In genomic region chr8:70821992-70822391, GRCm38 (mm10) we compare ENCODE assay signal across 13 mouse cellular contexts. TPM values are rescaled to one million over a fixed set of nuclear protein-coding genes. Genes with fewer than 3 reads are reported as not detected.
DNase-seq lines count a peak whose midpoint lies in the region; ATAC-seq and TF ChIP-seq lines count a peak whose summit lies in the region.
"Had no signal": no experiment of that assay in that cellular context is flagged by ENCODE, and none has a peak within 500 bp of the region (broad histone marks: within the 10 kb centered on the region; RNA-seq: fewer than 3 reads in every experiment).

No protein-coding gene starts in this region.

- H3K4me3 ChIP-seq in hindbrain, embryonic 13.5 days, result no peak overlapping the region
- no peak overlapping the region for H3K4me3 ChIP-seq in hindbrain, embryonic 12.5 days
- no peak overlapping the region for H3K4me3 ChIP-seq in stomach, embryonic 16.5 days (replicated peaks; ENCODE audit: low read length)
- H3K4me3 ChIP-seq in stomach, postnatal 0 days (ENCODE audit: low read depth, low read length), result no peak overlapping the region
- no peak overlapping the region for H3K4me3 ChIP-seq in intestine, embryonic 16.5 days (ENCODE audit: low read length)
- H3K4me3 ChIP-seq: erythroblast, embryonic 14.5 days had no signal

- 0 out of 2 replicates have a peak, but pooled peaks have one; percentile 15 for ATAC-seq in hindbrain, embryonic 13.5 days (ENCODE audit: low FRiP score)
- ATAC-seq in hindbrain, embryonic 12.5 days (ENCODE audit: low FRiP score), result no peak
- no peak for ATAC-seq in stomach, embryonic 16.5 days (ENCODE audit: insufficient read depth, low FRiP score)
- no peak for ATAC-seq in stomach, postnatal 0 days (ENCODE audit: low FRiP score, low TSS enrichment)
- ATAC-seq in intestine, embryonic 16.5 days, result no peak

- TF ChIP-seq CTCF in stomach, postnatal 0 days (IDR thresholded peaks at IDR 0.05; ENCODE audit: low read depth), result no peak

- no peak for DNase-seq in stomach, postnatal 0 days (ENCODE audit: low spot score)
- DNase-seq in cerebellum, postnatal 36 days, result no peak
- no peak for DNase-seq in embryo, embryonic 11 days
- DNase-seq: adrenal gland, adult 8-10 months; right cerebral cortex, adult 18-20 months had no signal

- TF ChIP-seq EP300 in stomach, postnatal 0 days (optimal IDR thresholded peaks at IDR 0.05), result no peak

- no peaks in the 10 kb centered on the region for H3K36me3 ChIP-seq in hindbrain, embryonic 13.5 days
- H3K36me3 ChIP-seq in hindbrain, embryonic 12.5 days, result no peaks in the 10 kb centered on the region
- no peaks in the 10 kb centered on the region for H3K36me3 ChIP-seq in stomach, embryonic 16.5 days (ENCODE audit: control insufficient read depth, insufficient read depth, low read length)
- H3K36me3 ChIP-seq in stomach, postnatal 0 days (ENCODE audit: control insufficient read depth, insufficient read depth, low read length), result no peaks in the 10 kb centered on the region
- no peaks in the 10 kb centered on the region for H3K36me3 ChIP-seq in intestine, embryonic 16.5 days (ENCODE audit: control insufficient read depth, insufficient read depth, low read length)
- H3K36me3 ChIP-seq: hindbrain, embryonic 10.5 days had no signal

- WGBS in hindbrain, embryonic 13.5 days, result 56% methylated on average over 11 of the region's 11 CpGs
- 51% methylated on average over 11 of the region's 11 CpGs for WGBS in hindbrain, embryonic 12.5 days
- 37% methylated on average over 11 of the region's 11 CpGs for WGBS in stomach, embryonic 16.5 days
- 40% methylated on average over 11 of the region's 11 CpGs for WGBS in stomach, postnatal 0 days
- 45% methylated on average over 11 of the region's 11 CpGs for WGBS in intestine, embryonic 16.5 days

- peaks cover 57% of the 10 kb centered on the region for H3K27me3 ChIP-seq in hindbrain, embryonic 13.5 days
- H3K27me3 ChIP-seq in hindbrain, embryonic 12.5 days, result peaks cover 34% of the 10 kb centered on the region
- H3K27me3 ChIP-seq in stomach, embryonic 16.5 days (ENCODE audit: control insufficient read depth, insufficient read depth, low read length), result no peaks in the 10 kb centered on the region
- H3K27me3 ChIP-seq in stomach, postnatal 0 days (ENCODE audit: control insufficient read depth, insufficient read depth, low read length), result no peaks in the 10 kb centered on the region
- H3K27me3 ChIP-seq in intestine, embryonic 16.5 days (replicated peaks; ENCODE audit: control insufficient read depth, insufficient read depth, low read length), result peaks cover 3% of the 10 kb centered on the region

- no peak overlapping the region for H3K9ac ChIP-seq in hindbrain, embryonic 13.5 days
- H3K9ac ChIP-seq in hindbrain, embryonic 12.5 days, result no peak overlapping the region
- peak overlapping the region; percentile 38 for H3K9ac ChIP-seq in stomach, embryonic 16.5 days (ENCODE audit: low read length)
- H3K9ac ChIP-seq in stomach, postnatal 0 days (ENCODE audit: low read length), result no peak overlapping the region
- 0 out of 2 replicates have a peak overlapping the region, but pooled peaks have one; percentile 17 for H3K9ac ChIP-seq in intestine, embryonic 16.5 days (ENCODE audit: low read depth, low read length)

- H3K9me3 ChIP-seq in hindbrain, embryonic 13.5 days, result peaks cover 16% of the 10 kb centered on the region; the same call in 1 of the 2 replicates
- H3K9me3 ChIP-seq in hindbrain, embryonic 12.5 days (replicated peaks), result peaks cover 11% of the 10 kb centered on the region; the same call in 1 of the 2 replicates
- peaks cover 2% of the 10 kb centered on the region; the same call in 1 of the 2 replicates for H3K9me3 ChIP-seq in stomach, embryonic 16.5 days (replicated peaks; ENCODE audit: control insufficient read depth, low read length)
- no peaks in the 10 kb centered on the region for H3K9me3 ChIP-seq in stomach, postnatal 0 days (ENCODE audit: control insufficient read depth, low read length)
- H3K9me3 ChIP-seq in intestine, embryonic 16.5 days (ENCODE audit: control insufficient read depth, low read length), result no peaks in the 10 kb centered on the region

- H3K4me1 ChIP-seq in hindbrain, embryonic 13.5 days (replicated peaks), result peaks cover 1% of the 10 kb centered on the region
- H3K4me1 ChIP-seq in hindbrain, embryonic 12.5 days, result peaks cover 4% of the 10 kb centered on the region; the same call in 1 of the 2 replicates
- H3K4me1 ChIP-seq in stomach, embryonic 16.5 days (ENCODE audit: control insufficient read depth, insufficient read depth, low read length), result peaks cover 6% of the 10 kb centered on the region; the same call in 1 of the 2 replicates
- no peaks in the 10 kb centered on the region for H3K4me1 ChIP-seq in stomach, postnatal 0 days (replicated peaks; ENCODE audit: control insufficient read depth, insufficient read depth)
- peaks cover 11% of the 10 kb centered on the region for H3K4me1 ChIP-seq in intestine, embryonic 16.5 days (ENCODE audit: control insufficient read depth, insufficient read depth, low read length)

- H3K27ac ChIP-seq in hindbrain, embryonic 13.5 days, result no peak overlapping the region
- no peak overlapping the region for H3K27ac ChIP-seq in hindbrain, embryonic 12.5 days
- H3K27ac ChIP-seq in stomach, embryonic 16.5 days (ENCODE audit: low read length), result no peak overlapping the region
- H3K27ac ChIP-seq in stomach, postnatal 0 days (replicated peaks), result no peak overlapping the region
- H3K27ac ChIP-seq in intestine, embryonic 16.5 days (ENCODE audit: low read length), result no peak overlapping the region
- H3K27ac ChIP-seq: hindbrain, embryonic 10.5 days had no signal

- no peak overlapping the region for H3K4me2 ChIP-seq in hindbrain, embryonic 13.5 days
- no peak overlapping the region for H3K4me2 ChIP-seq in hindbrain, embryonic 12.5 days (replicated peaks)
- no peak overlapping the region for H3K4me2 ChIP-seq in stomach, embryonic 16.5 days (ENCODE audit: low read depth, low read length)
- no peak overlapping the region for H3K4me2 ChIP-seq in stomach, postnatal 0 days (replicated peaks; ENCODE audit: low read depth)
- no peak overlapping the region for H3K4me2 ChIP-seq in intestine, embryonic 16.5 days (ENCODE audit: low read depth, low read length)

RNA-seq across cellular contexts. Expression of gene Il12rb1, which starts 13.7 kb away (rescaled TPM):
- 0.08 and 0.13 TPM in 2 replicates for polyA plus RNA-seq in hindbrain, embryonic 13.5 days (2015; fragmentation: Nextera tagmentation; extraction: Ambion mirVana)
- not detected in 2 replicates for polyA plus RNA-seq in hindbrain, embryonic 12.5 days (2016; fragmentation: Nextera tagmentation; extraction: Ambion mirVana)
- polyA plus RNA-seq in stomach, embryonic 16.5 days (2015; fragmentation: Nextera tagmentation; extraction: Ambion mirVana), result 0.23 TPM in 1 of 2 replicates, not detected in the other
- 0.19 and 0.29 TPM in 2 replicates for polyA plus RNA-seq in stomach, postnatal 0 days (2015; fragmentation: Nextera tagmentation; extraction: Ambion mirVana)
- 0.27 and 0.34 TPM in 2 replicates for polyA plus RNA-seq in intestine, embryonic 16.5 days (2015; fragmentation: Nextera tagmentation; extraction: Ambion mirVana)
- polyA plus RNA-seq: heart, embryonic 14.5 days; hindbrain, embryonic 10.5 days; stomach, embryonic 14.5 days had no signal

RNA-seq across cellular contexts. Expression of gene Mast3, which starts 17.1 kb away (rescaled TPM):
- 16.4 and 17.4 TPM in 2 replicates for polyA plus RNA-seq in hindbrain, embryonic 13.5 days (2015; fragmentation: Nextera tagmentation; extraction: Ambion mirVana)
- 16.0 and 17.7 TPM in 2 replicates for polyA plus RNA-seq in hindbrain, embryonic 12.5 days (2016; fragmentation: Nextera tagmentation; extraction: Ambion mirVana)
- polyA plus RNA-seq in stomach, embryonic 16.5 days (2015; fragmentation: Nextera tagmentation; extraction: Ambion mirVana), result 10.0 and 10.5 TPM in 2 replicates
- polyA plus RNA-seq in stomach, postnatal 0 days (2015; fragmentation: Nextera tagmentation; extraction: Ambion mirVana), result 5.6 and 5.7 TPM in 2 replicates
- 12.9 and 15.1 TPM in 2 replicates for polyA plus RNA-seq in intestine, embryonic 16.5 days (2015; fragmentation: Nextera tagmentation; extraction: Ambion mirVana)

RNA-seq across cellular contexts. Expression of gene Arrdc2, which starts 17.5 kb away (rescaled TPM):
- polyA plus RNA-seq in hindbrain, embryonic 13.5 days (2015; fragmentation: Nextera tagmentation; extraction: Ambion mirVana), result 7.6 and 8.1 TPM in 2 replicates
- 9.8 and 11.1 TPM in 2 replicates for polyA plus RNA-seq in hindbrain, embryonic 12.5 days (2016; fragmentation: Nextera tagmentation; extraction: Ambion mirVana)
- polyA plus RNA-seq in stomach, embryonic 16.5 days (2015; fragmentation: Nextera tagmentation; extraction: Ambion mirVana), result 6.0 and 7.1 TPM in 2 replicates
- polyA plus RNA-seq in stomach, postnatal 0 days (2015; fragmentation: Nextera tagmentation; extraction: Ambion mirVana), result 6.6 and 6.8 TPM in 2 replicates
- 8.3 and 9.0 TPM in 2 replicates for polyA plus RNA-seq in intestine, embryonic 16.5 days (2015; fragmentation: Nextera tagmentation; extraction: Ambion mirVana)

RNA-seq across cellular contexts. Expression of gene Kcnn1, which starts 41.1 kb away (rescaled TPM):
- polyA plus RNA-seq in hindbrain, embryonic 13.5 days (2015; fragmentation: Nextera tagmentation; extraction: Ambion mirVana), result 13.3 and 17.7 TPM in 2 replicates
- polyA plus RNA-seq in hindbrain, embryonic 12.5 days (2016; fragmentation: Nextera tagmentation; extraction: Ambion mirVana), result 22.1 and 23.8 TPM in 2 replicates
- polyA plus RNA-seq in stomach, embryonic 16.5 days (2015; fragmentation: Nextera tagmentation; extraction: Ambion mirVana), result 1.4 TPM in 2 replicates
- polyA plus RNA-seq in stomach, postnatal 0 days (2015; fragmentation: Nextera tagmentation; extraction: Ambion mirVana), result 0.64 and 0.72 TPM in 2 replicates
- 1.0 and 1.2 TPM in 2 replicates for polyA plus RNA-seq in intestine, embryonic 16.5 days (2015; fragmentation: Nextera tagmentation; extraction: Ambion mirVana)

RNA-seq across cellular contexts. Expression of gene Pik3r2, which starts 45.5 kb away (rescaled TPM):
- 90.0 and 94.1 TPM in 2 replicates for polyA plus RNA-seq in hindbrain, embryonic 13.5 days (2015; fragmentation: Nextera tagmentation; extraction: Ambion mirVana)
- polyA plus RNA-seq in hindbrain, embryonic 12.5 days (2016; fragmentation: Nextera tagmentation; extraction: Ambion mirVana), result 84.5 and 85.5 TPM in 2 replicates
- polyA plus RNA-seq in stomach, embryonic 16.5 days (2015; fragmentation: Nextera tagmentation; extraction: Ambion mirVana), result 57.6 and 60.8 TPM in 2 replicates
- 36.8 and 39.0 TPM in 2 replicates for polyA plus RNA-seq in stomach, postnatal 0 days (2015; fragmentation: Nextera tagmentation; extraction: Ambion mirVana)
- polyA plus RNA-seq in intestine, embryonic 16.5 days (2015; fragmentation: Nextera tagmentation; extraction: Ambion mirVana), result 63.7 and 65.3 TPM in 2 replicates

Comparison
In these comparisons a context has a peak if more than half of its experiments do, and no peak if none do; other contexts are left out.
1. H3K9ac ChIP-seq: peak in stomach, embryonic 16.5 days (single experiment) and intestine, embryonic 16.5 days (single experiment); none in hindbrain, embryonic 13.5 days (single experiment), hindbrain, embryonic 12.5 days (single experiment) and stomach, postnatal 0 days (single experiment).